Mouse (Mus musculus): ENCODE results near the gene Plk2. TPM values are rescaled to one million over a fixed set of nuclear protein-coding genes. Genes with fewer than 3 reads are reported as not detected.

The Plk2 gene
- polyA plus RNA-seq, 2 experiments: 59.5 to 119 TPM

DNA sequence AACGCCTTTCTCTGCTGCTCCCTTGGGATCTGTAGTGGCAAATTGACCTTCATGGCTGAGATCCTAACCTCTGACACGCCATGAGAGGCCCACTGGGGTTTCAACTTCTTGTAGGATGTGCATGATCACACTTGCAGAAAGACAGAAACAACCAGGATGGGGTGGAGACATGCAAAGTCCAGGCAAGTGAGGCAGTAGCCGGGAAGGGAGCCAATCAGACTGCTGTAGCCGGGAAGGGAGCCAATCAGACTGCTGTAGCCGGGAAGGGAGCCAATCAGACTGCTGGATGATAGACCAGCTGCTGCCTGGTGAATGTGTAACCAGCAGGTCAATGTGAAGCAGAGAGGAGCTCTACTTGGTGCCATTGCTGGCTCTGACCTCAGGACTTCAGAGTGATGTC is 11.3 kb downstream of the Plk2 start:
- H3K9ac ChIP-seq (ENCODE audit: low read depth, low read length, severe bottlenecking): no peak overlapping the region
- TF ChIP-seq POLR2A (IDR thresholded peaks at IDR 0.05; ENCODE audit: borderline replicate concordance, extremely low read depth, insufficient read depth, insufficient read length): no peak
- H3K36me3 ChIP-seq (ENCODE audit: control insufficient read depth, insufficient read depth, low read length): peaks cover under 1% of the 10 kb centered on the region; the same call in 1 of the 2 replicates
- DNase-seq (ENCODE audit: low spot score) (no peak), ATAC-seq (ENCODE audit: low FRiP score, low read depth) (no peak)
- no peak overlapping the region for H3K4me3 ChIP-seq (replicated peaks; ENCODE audit: low read length)
- no peaks in the 10 kb centered on the region for H3K9me3 ChIP-seq (ENCODE audit: control insufficient read depth, low read length)
- H3K4me2 ChIP-seq (replicated peaks; ENCODE audit: low read depth, low read length, severe bottlenecking): no peak overlapping the region
- H3K27me3 ChIP-seq (ENCODE audit: control insufficient read depth, insufficient read depth, low read length): no peaks in the 10 kb centered on the region
- WGBS: 86% methylated on average over 5 of the region's 5 CpGs
- H3K27ac ChIP-seq (replicated peaks; ENCODE audit: low read depth, low read length): no peak overlapping the region
- H3K4me1 ChIP-seq (ENCODE audit: control insufficient read depth, insufficient read depth, low read length): no peaks in the 10 kb centered on the region

DNA sequence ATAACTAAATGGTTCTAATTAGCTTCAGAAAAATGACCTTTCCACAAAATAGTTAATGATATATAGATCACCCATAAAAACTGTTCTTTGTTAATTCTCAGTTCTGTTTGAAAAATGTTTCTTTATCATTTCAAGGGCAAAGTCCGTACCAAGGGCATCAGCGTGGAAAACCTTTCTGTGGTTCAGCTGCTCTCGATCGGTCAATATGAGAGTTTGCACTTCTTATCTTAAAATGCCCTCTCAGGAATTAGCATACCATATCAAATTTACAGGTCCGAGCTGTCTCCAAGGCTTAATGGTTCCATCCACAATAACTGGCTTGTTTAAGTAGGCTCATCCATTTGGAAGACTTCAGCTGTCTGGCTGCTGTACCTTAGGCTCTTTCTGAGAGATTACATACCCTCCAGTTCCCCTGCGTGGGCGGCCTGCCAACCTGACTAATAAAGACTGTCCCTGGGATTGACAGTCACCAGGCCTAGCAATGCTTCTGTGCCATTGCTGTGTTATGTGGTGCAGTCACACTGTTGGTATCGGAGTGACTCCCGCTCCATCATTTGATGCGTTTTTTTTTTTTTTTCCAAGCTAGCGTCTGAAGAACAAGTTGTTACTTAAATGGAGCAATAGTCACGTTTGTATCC is 17.8 kb downstream of the Plk2 start:
- Histone ChIP-seq H3K9ac (ENCODE audit: low read depth, low read length, severe bottlenecking) (no peak overlapping the region), H3K4me2 (replicated peaks; ENCODE audit: low read depth, low read length, severe bottlenecking) (no peak overlapping the region), H3K9me3 (ENCODE audit: control insufficient read depth, low read length) (no peaks in the 10 kb centered on the region), H3K4me3 (replicated peaks; ENCODE audit: low read length) (no peak overlapping the region), H3K36me3 (ENCODE audit: control insufficient read depth, insufficient read depth, low read length) (no peaks in the 10 kb centered on the region), H3K27ac (replicated peaks; ENCODE audit: low read depth, low read length) (no peak overlapping the region), H3K27me3 (ENCODE audit: control insufficient read depth, insufficient read depth, low read length) (no peaks in the 10 kb centered on the region), H3K4me1 (ENCODE audit: control insufficient read depth, insufficient read depth, low read length) (no peaks in the 10 kb centered on the region)
- no peak for TF ChIP-seq POLR2A (IDR thresholded peaks at IDR 0.05; ENCODE audit: borderline replicate concordance, extremely low read depth, insufficient read depth, insufficient read length)
- DNase-seq (ENCODE audit: low spot score) (no peak), ATAC-seq (ENCODE audit: low FRiP score, low read depth) (no peak)
- WGBS: 84% methylated on average over 12 of the region's 12 CpGs

DNA sequence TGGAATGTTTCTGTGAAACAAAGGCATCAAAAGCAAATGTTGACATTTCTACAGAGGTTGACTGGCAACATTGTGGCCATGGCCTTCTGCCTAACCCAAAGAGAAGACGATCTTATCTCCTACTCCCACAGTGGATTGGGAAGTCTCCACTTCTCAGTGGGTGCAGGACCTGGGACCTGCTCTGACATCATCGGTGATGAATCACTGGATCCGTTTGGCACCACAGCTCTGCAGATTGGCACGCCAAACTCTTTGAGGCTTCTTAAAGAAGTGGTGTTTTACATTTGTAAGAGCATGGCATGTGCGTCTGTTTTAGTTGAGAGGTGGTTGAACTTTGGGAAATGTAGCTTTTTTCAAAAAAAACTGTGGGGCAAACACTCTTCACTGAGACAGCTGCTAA is 23.8 kb downstream of the Plk2 start:
- Histone ChIP-seq H3K4me1 (ENCODE audit: control insufficient read depth, insufficient read depth, low read length) (no peaks in the 10 kb centered on the region), H3K4me2 (replicated peaks; ENCODE audit: low read depth, low read length, severe bottlenecking) (no peak overlapping the region), H3K9ac (ENCODE audit: low read depth, low read length, severe bottlenecking) (no peak overlapping the region), H3K27me3 (ENCODE audit: control insufficient read depth, insufficient read depth, low read length) (no peaks in the 10 kb centered on the region), H3K4me3 (replicated peaks; ENCODE audit: low read length) (no peak overlapping the region), H3K27ac (replicated peaks; ENCODE audit: low read depth, low read length) (no peak overlapping the region), H3K36me3 (ENCODE audit: control insufficient read depth, insufficient read depth, low read length) (no peaks in the 10 kb centered on the region), H3K9me3 (ENCODE audit: control insufficient read depth, low read length) (no peaks in the 10 kb centered on the region)
- DNase-seq (ENCODE audit: low spot score): no peak
- TF ChIP-seq POLR2A (IDR thresholded peaks at IDR 0.05; ENCODE audit: borderline replicate concordance, extremely low read depth, insufficient read depth, insufficient read length): no peak
- WGBS: 85% methylated on average over 5 of the region's 5 CpGs
- no peak for ATAC-seq (ENCODE audit: low FRiP score, low read depth)

DNA sequence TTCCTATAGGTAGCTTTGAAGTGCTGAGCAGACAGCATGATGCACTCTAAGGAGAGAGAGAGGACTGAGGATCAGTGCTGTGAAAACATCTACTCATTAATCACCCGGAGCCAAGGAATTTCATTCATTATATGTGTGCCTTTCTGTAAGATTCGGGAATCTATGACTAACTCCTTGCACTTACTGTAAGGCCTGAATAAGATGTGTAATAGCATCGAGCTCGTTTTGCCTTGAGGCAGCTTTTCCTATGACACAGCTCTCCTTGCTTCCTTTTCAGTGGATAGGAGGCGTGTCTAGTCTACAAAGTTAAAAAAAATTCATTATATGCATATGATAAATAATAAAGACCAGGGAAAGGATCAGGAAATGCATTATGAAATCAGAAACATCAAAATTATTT is 24.8 kb downstream of the Plk2 start:
- no peaks in the 10 kb centered on the region for H3K27me3 ChIP-seq (ENCODE audit: control insufficient read depth, insufficient read depth, low read length)
- no peak overlapping the region for H3K4me2 ChIP-seq (replicated peaks; ENCODE audit: low read depth, low read length, severe bottlenecking)
- no peak for TF ChIP-seq POLR2A (IDR thresholded peaks at IDR 0.05; ENCODE audit: borderline replicate concordance, extremely low read depth, insufficient read depth, insufficient read length)
- H3K4me1 ChIP-seq (ENCODE audit: control insufficient read depth, insufficient read depth, low read length): no peaks in the 10 kb centered on the region
- no peak overlapping the region for H3K4me3 ChIP-seq (replicated peaks; ENCODE audit: low read length)
- DNase-seq (ENCODE audit: low spot score) (no peak), ATAC-seq (ENCODE audit: low FRiP score, low read depth) (no peak)
- no peaks in the 10 kb centered on the region for H3K9me3 ChIP-seq (ENCODE audit: control insufficient read depth, low read length)
- WGBS: 72% methylated on average over 5 of the region's 5 CpGs
- H3K36me3 ChIP-seq (ENCODE audit: control insufficient read depth, insufficient read depth, low read length): no peaks in the 10 kb centered on the region
- no peak overlapping the region for H3K9ac ChIP-seq (ENCODE audit: low read depth, low read length, severe bottlenecking)
- H3K27ac ChIP-seq (replicated peaks; ENCODE audit: low read depth, low read length): no peak overlapping the region

GRCm38 (mm10) chr13:110422434-110422833 is 27.6 kb downstream of the Plk2 start:
- Histone ChIP-seq H3K27me3 (ENCODE audit: control insufficient read depth, insufficient read depth, low read length) (no peaks in the 10 kb centered on the region), H3K9ac (ENCODE audit: low read depth, low read length, severe bottlenecking) (no peak overlapping the region), H3K9me3 (ENCODE audit: control insufficient read depth, low read length) (no peaks in the 10 kb centered on the region), H3K4me2 (replicated peaks; ENCODE audit: low read depth, low read length, severe bottlenecking) (no peak overlapping the region), H3K4me1 (ENCODE audit: control insufficient read depth, insufficient read depth, low read length) (no peaks in the 10 kb centered on the region), H3K27ac (replicated peaks; ENCODE audit: low read depth, low read length) (no peak overlapping the region), H3K4me3 (replicated peaks; ENCODE audit: low read length) (no peak overlapping the region), H3K36me3 (ENCODE audit: control insufficient read depth, insufficient read depth, low read length) (no peaks in the 10 kb centered on the region)
- no peak for DNase-seq (ENCODE audit: low spot score)
- WGBS: 90% methylated on average over 7 of the region's 7 CpGs
- no peak for ATAC-seq (ENCODE audit: low FRiP score, low read depth)
- TF ChIP-seq POLR2A (IDR thresholded peaks at IDR 0.05; ENCODE audit: borderline replicate concordance, extremely low read depth, insufficient read depth, insufficient read length): no peak
